Mouse (Mus musculus): ENCODE data around the gene Krtap14. TPM values are rescaled to one million over a fixed set of nuclear protein-coding genes. Genes with fewer than 3 reads are reported as not detected.

Krtap14 gene
- polyA plus RNA-seq, 1 experiment from 2014 or later = not detected

- ATAC-seq = no peak
- H3K4me2 ChIP-seq (replicated peaks) = no peak within 1 kb of the TSS
- 84% methylated on average over 2 of the region's 2 CpGs for WGBS
- no peaks in the 10 kb centered on the region for H3K4me1 ChIP-seq (replicated peaks)
- H3K27me3 ChIP-seq (replicated peaks) = no peaks in the 10 kb centered on the region
- H3K27ac ChIP-seq = no peak within 1 kb of the TSS
- H3K9ac ChIP-seq = no peak within 1 kb of the TSS
- H3K9me3 ChIP-seq = no peaks in the 10 kb centered on the region
- H3K36me3 ChIP-seq = no peaks in the 10 kb centered on the region
- no peak within 1 kb of the TSS for H3K4me3 ChIP-seq (replicated peaks)
Measured at GRCm38 (mm10) chr16:88774106-88774505, 51.8 kb downstream of the Krtap14 start, which contains the start of gene 2310057N15Rik. TSS of gene 2310057N15Rik (minus strand) at chr16:88774206.

Other genes with a start within 250 kb of the Krtap14 start
- not detected in 2 replicates for gene Krtap24-1, start 213.9 kb downstream of the Krtap14 start, polyA plus RNA-seq (2015; fragmentation: Nextera tagmentation; extraction: Ambion mirVana)
- not detected in 2 replicates for gene 2310079G19Rik, start 198.5 kb downstream of the Krtap14 start, polyA plus RNA-seq (2015; fragmentation: Nextera tagmentation; extraction: Ambion mirVana)
- gene Krtap26-1, start 178.3 kb downstream of the Krtap14 start, polyA plus RNA-seq (2015; fragmentation: Nextera tagmentation; extraction: Ambion mirVana) = not detected in 2 replicates
- gene Krtap27-1, start 154.5 kb downstream of the Krtap14 start, polyA plus RNA-seq (2015; fragmentation: Nextera tagmentation; extraction: Ambion mirVana) = not detected in 2 replicates
- not detected in 2 replicates for gene 2310061N02Rik, start 118.2 kb downstream of the Krtap14 start, polyA plus RNA-seq (2015; fragmentation: Nextera tagmentation; extraction: Ambion mirVana)
- not detected in 2 replicates for gene Krtap13-1, start 97.3 kb downstream of the Krtap14 start, polyA plus RNA-seq (2015; fragmentation: Nextera tagmentation; extraction: Ambion mirVana)
- gene Krtap13, start 74.5 kb downstream of the Krtap14 start, polyA plus RNA-seq (2015; fragmentation: Nextera tagmentation; extraction: Ambion mirVana) = not detected in 2 replicates
- not detected in 2 replicates for gene 2310034C09Rik, start 67.3 kb downstream of the Krtap14 start, polyA plus RNA-seq (2015; fragmentation: Nextera tagmentation; extraction: Ambion mirVana)
- not detected in 2 replicates for gene 2310057N15Rik, start 51.9 kb downstream of the Krtap14 start, polyA plus RNA-seq (2015; fragmentation: Nextera tagmentation; extraction: Ambion mirVana)
- not detected in 2 replicates for gene Gm5965, start 48.2 kb downstream of the Krtap14 start, polyA plus RNA-seq (2015; fragmentation: Nextera tagmentation; extraction: Ambion mirVana)
- gene Gm20741, start 13.9 kb downstream of the Krtap14 start, polyA plus RNA-seq (2015; fragmentation: Nextera tagmentation; extraction: Ambion mirVana) = not detected in 2 replicates
- gene Krtap15, start 5.9 kb downstream of the Krtap14 start, polyA plus RNA-seq (2015; fragmentation: Nextera tagmentation; extraction: Ambion mirVana) = not detected in 2 replicates
- not detected in 2 replicates for gene Krtap19-1, start 43.3 kb upstream of the Krtap14 start, polyA plus RNA-seq (2015; fragmentation: Nextera tagmentation; extraction: Ambion mirVana)
- not detected in 2 replicates for gene Krtap19-2, start 48.1 kb upstream of the Krtap14 start, polyA plus RNA-seq (2015; fragmentation: Nextera tagmentation; extraction: Ambion mirVana)
- not detected in 2 replicates for gene Krtap19-3, start 51.9 kb upstream of the Krtap14 start, polyA plus RNA-seq (2015; fragmentation: Nextera tagmentation; extraction: Ambion mirVana)
- gene Krtap19-4, start 58.9 kb upstream of the Krtap14 start, polyA plus RNA-seq (2015; fragmentation: Nextera tagmentation; extraction: Ambion mirVana) = not detected in 2 replicates
- not detected in 2 replicates for gene Krtap19-5, start 70.3 kb upstream of the Krtap14 start, polyA plus RNA-seq (2015; fragmentation: Nextera tagmentation; extraction: Ambion mirVana)
- not detected in 2 replicates for gene Krtap19-9b, start 106.1 kb upstream of the Krtap14 start, polyA plus RNA-seq (2015; fragmentation: Nextera tagmentation; extraction: Ambion mirVana)
- gene Krtap16-3, start 136.7 kb upstream of the Krtap14 start, polyA plus RNA-seq (2015; fragmentation: Nextera tagmentation; extraction: Ambion mirVana) = not detected in 2 replicates
- gene Krtap22-2, start 184.6 kb upstream of the Krtap14 start, polyA plus RNA-seq (2015; fragmentation: Nextera tagmentation; extraction: Ambion mirVana) = not detected in 2 replicates
- not detected in 2 replicates for gene Gm10229, start 189.1 kb upstream of the Krtap14 start, polyA plus RNA-seq (2015; fragmentation: Nextera tagmentation; extraction: Ambion mirVana)
- gene Krtap6-1, start 205.6 kb upstream of the Krtap14 start, polyA plus RNA-seq (2015; fragmentation: Nextera tagmentation; extraction: Ambion mirVana) = not detected in 2 replicates
- not detected in 2 replicates for gene Gm10228, start 215.3 kb upstream of the Krtap14 start, polyA plus RNA-seq (2015; fragmentation: Nextera tagmentation; extraction: Ambion mirVana)
- not detected in 2 replicates for gene Krtap6-5, start 221.7 kb upstream of the Krtap14 start, polyA plus RNA-seq (2015; fragmentation: Nextera tagmentation; extraction: Ambion mirVana)
- not detected in 2 replicates for gene 1110025L11Rik, start 237.9 kb upstream of the Krtap14 start, polyA plus RNA-seq (2015; fragmentation: Nextera tagmentation; extraction: Ambion mirVana)

All from intestine, embryonic 15.5 days (tissue).